Mouse (Mus musculus) cortical plate, adult 2 months (tissue): ENCODE results near the gene Pitpnm1. TPM values are rescaled to one million over a fixed set of nuclear protein-coding genes. Genes with fewer than 3 reads are reported as not detected.

Source experiments
- H3K27ac ChIP-seq: fragments of 200-500 bp; 2 replicates; pipeline ENCODE4 v1.5.1; 2012; ENCODE audit warnings: low read length, control low read depth, inconsistent platforms; ENCODE audit not compliant: insufficient read depth
- H3K4me1 ChIP-seq: fragments of 200-500 bp; 2 replicates; pipeline ENCODE4 v1.6.1; 2011; ENCODE audit warnings: low read length; ENCODE audit not compliant: control insufficient read depth, insufficient read depth
- H3K4me3 ChIP-seq: fragments of 200-500 bp; 2 replicates; pipeline ENCODE4 v1.5.1; 2011; ENCODE audit warnings: mild to moderate bottlenecking, low read length, control low read depth; ENCODE audit not compliant: insufficient read depth
- CTCF ChIP-seq: fragments of 200-500 bp; IDR thresholded peaks from 2 replicates; pipeline ENCODE4 v1.5.1; 2011; ENCODE audit warnings: mild to moderate bottlenecking, control low read depth, low read length; ENCODE audit not compliant: insufficient read depth; ENCODE audit errors: extremely low read depth
- POLR2A ChIP-seq: fragments of 200-500 bp; IDR thresholded peaks from 2 replicates; pipeline ENCODE4 v1.6.1; 2011; ENCODE audit warnings: mild to moderate bottlenecking, low read length, control low read depth; ENCODE audit not compliant: insufficient read depth; ENCODE audit errors: extremely low read depth
- polyA plus RNA-seq: library from polyadenylated mRNA; depleted of rRNA; stranded (reverse); fragments of >200 nt; gene quantifications from 2 replicates; pipeline ENCODE4 v1.2.3, GENCODE M21; 2012; rRNA removed

The Pitpnm1 gene
- polyA plus RNA-seq, 1 experiment = 293 TPM

DNA sequence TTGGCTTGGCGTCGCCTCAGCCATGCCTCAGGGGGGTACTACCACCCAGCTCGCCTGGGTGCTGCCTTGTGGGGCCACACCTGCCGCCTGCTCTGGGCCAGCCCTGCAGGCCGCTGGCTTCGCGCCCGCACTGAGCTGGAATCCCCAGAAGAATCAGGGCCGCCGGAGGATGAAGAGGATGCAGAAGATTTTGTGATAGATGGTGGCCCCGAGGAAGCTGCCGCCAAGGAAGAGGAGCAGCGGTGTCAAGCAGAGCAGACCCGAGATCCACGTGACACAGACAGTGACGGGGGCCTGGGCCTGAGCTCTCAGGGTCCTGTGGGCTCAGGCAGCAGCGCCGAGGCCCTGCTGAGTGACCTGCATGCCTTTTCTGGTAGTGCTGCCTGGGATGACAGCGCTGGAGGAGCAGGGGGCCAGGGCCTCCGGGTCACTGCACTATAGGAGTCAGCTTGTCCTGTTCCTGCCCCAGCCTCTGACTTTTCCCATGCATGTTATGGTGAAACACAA lies 56.3 kb downstream of the Pitpnm1 start:
- no peak for TF ChIP-seq POLR2A
- no peak overlapping the region for H3K27ac ChIP-seq
- no peak overlapping the region for H3K4me3 ChIP-seq
- H3K4me1 ChIP-seq = no peaks in the 10 kb centered on the region

DNA sequence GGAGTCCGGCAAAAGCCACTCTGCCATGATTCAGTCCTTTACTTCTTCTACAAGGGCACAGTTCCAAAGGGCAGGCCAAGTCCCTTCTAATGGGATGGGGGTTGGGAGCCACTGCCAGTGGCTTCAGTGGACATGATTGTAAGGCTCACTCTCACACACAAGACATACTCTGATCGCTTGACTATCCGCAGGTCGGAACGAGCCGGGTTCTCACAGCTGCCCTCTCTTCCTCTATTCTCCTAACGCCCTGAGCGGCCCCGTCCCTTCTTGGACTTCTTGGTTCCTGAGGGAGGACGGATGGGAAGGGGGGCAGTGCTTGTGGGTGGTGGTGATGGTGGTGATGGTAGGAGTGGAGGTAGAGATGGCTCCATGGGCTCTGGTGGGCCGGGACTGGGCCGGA lies 57.0 kb downstream of the Pitpnm1 start:
- no peak for TF ChIP-seq POLR2A
- no peak for TF ChIP-seq CTCF
- Histone ChIP-seq H3K4me3 (no peak overlapping the region), H3K4me1 (no peaks in the 10 kb centered on the region), H3K27ac (no peak overlapping the region)

DNA sequence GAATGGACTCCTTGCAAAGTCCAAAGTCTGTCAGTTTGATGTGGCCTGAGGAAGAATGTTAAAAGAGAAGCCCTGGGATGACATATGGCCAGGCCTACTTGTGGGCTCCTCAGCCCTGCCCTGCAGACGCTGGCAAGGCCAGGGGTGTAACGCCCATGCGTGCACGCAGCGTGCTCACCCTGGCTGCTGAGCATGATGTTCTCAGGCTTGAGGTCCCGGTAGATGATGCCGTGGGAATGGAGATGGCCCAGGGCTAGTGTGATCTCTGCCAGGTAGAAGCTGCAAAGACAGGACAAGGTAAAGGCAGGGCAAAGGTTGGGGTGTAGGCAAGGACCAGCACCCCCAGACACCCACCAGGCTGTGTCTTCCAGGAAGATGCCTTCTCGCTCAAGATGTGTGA lies 59.3 kb downstream of the Pitpnm1 start:
- no peak overlapping the region for H3K27ac ChIP-seq
- TF ChIP-seq POLR2A (no peak), CTCF (no peak)
- peaks cover 4% of the 10 kb centered on the region for H3K4me1 ChIP-seq
- H3K4me3 ChIP-seq = no peak overlapping the region

DNA sequence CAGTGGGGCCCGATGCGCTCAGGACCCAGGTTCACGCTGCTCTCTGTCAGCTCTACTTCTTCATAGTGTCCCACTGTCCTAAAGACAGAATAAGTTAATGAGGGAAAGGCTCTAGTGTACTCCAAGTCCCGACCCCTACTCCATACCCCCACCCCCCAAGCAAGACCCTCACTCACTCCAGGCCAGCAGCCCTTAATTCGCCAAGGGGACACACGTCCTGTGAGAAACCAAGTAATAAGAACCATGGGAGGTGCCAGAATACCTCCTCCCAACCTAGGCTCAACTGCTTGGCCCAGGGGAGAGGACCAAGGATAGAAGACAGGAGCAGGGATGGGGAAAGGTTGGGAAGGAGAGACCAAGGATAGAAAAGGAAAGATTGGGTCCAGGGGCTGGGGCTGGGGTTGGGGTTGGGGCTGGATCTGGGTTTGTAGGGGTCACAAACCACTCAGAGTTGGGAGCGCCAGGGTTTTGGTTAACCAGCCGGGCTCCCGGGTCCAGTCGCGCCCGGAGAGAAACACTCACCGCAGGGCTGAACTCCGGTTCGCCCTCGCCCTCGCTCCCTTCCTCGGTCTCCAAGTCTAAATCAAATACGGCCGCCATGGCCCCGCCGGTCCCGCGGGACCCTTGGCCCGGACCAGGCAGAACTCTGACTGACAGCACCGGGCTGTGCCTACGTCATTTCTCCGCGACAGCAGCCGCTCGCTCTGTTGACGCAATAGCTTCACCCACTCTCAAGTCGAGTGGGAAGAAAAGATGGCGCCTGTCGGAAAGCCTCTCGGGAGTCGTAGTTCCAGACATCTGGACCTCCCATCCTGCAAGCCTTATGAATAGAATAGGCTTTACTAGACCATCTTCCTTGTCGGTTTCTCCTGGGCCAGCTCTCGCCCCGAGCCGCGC lies 63.1 kb downstream of the Pitpnm1 start, which contains the start of gene Rps6kb2:
Gene Rps6kb2 (minus strand): TSS at position 709 of the 897 bp plus-strand sequence.
- H3K4me1 ChIP-seq = peaks cover 4% of the 10 kb centered on the region
- no peak for TF ChIP-seq CTCF
- TF ChIP-seq POLR2A = peak; percentile 65; the same call in 1 of the 2 replicates
- H3K27ac ChIP-seq = peak within 1 kb of the TSS; percentile 64; the same call in 1 of the 2 replicates
- peak within 1 kb of the TSS; percentile 58 for H3K4me3 ChIP-seq

DNA sequence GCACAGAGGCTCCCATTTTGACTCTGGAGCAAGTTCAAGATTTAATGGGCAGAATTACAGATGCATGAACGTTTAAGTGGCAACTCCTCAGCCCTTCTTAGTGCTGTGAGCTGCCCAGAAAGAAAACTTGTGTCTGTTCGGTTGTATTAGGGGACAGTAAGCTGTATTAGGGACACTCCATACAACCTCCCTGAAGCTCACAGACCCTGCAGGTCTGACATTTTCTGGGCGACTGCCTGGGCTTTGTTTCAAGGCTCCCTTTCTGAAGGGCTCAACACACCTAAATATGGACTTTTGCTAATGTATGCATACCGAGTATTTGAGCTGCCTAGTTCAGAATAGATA lies 63.7 kb downstream of the Pitpnm1 start:
- Histone ChIP-seq H3K27ac (peak overlapping the region; percentile 64; the same call in 1 of the 2 replicates), H3K4me1 (peaks cover 4% of the 10 kb centered on the region), H3K4me3 (peak overlapping the region; percentile 58)
- TF ChIP-seq POLR2A (no peak), CTCF (no peak)

Other genes starting within 250 kb of the Pitpnm1 start
- gene Chka, start 248.2 kb upstream of the Pitpnm1 start, polyA plus RNA-seq = 134 and 135 TPM in 2 replicates
- gene Tcirg1, start 192.9 kb upstream of the Pitpnm1 start, polyA plus RNA-seq = 34.4 and 38.4 TPM in 2 replicates
- 274 and 288 TPM in 2 replicates for gene Ndufs8, start 187.2 kb upstream of the Pitpnm1 start, polyA plus RNA-seq
- 6.9 and 8.1 TPM in 2 replicates for gene Aldh3b1, start 170.2 kb upstream of the Pitpnm1 start, polyA plus RNA-seq
- gene Unc93b1, start 164.8 kb upstream of the Pitpnm1 start, polyA plus RNA-seq = 33.5 and 36.5 TPM in 2 replicates
- not detected in 2 replicates for gene Aldh3b3, start 141.4 kb upstream of the Pitpnm1 start, polyA plus RNA-seq
- gene Aldh3b2, start 127.7 kb upstream of the Pitpnm1 start, polyA plus RNA-seq = 2.1 and 2.4 TPM in 2 replicates
- 4.1 and 4.6 TPM in 2 replicates for gene Acy3, start 113.4 kb upstream of the Pitpnm1 start, polyA plus RNA-seq
- not detected in 2 replicates for gene Tbx10, start 107.2 kb upstream of the Pitpnm1 start, polyA plus RNA-seq
- 4.7 and 7.6 TPM in 2 replicates for gene Nudt8, start 99.4 kb upstream of the Pitpnm1 start, polyA plus RNA-seq
- 3.1 and 3.2 TPM in 2 replicates for gene Gm49405, start 99.4 kb upstream of the Pitpnm1 start, polyA plus RNA-seq
- gene Doc2g, start 96.7 kb upstream of the Pitpnm1 start, polyA plus RNA-seq = 9.4 and 11.7 TPM in 2 replicates
- gene Ndufv1, start 87.2 kb upstream of the Pitpnm1 start, polyA plus RNA-seq = 260 and 262 TPM in 2 replicates
- 511 and 557 TPM in 2 replicates for gene Gstp1, start 62.0 kb upstream of the Pitpnm1 start, polyA plus RNA-seq
- 11.7 and 12.9 TPM in 2 replicates for gene Gstp2, start 54.0 kb upstream of the Pitpnm1 start, polyA plus RNA-seq
- gene Gstp3, start 40.4 kb upstream of the Pitpnm1 start, polyA plus RNA-seq = not detected in 2 replicates
- gene Cabp2, start 18.4 kb upstream of the Pitpnm1 start, polyA plus RNA-seq = not detected in 2 replicates
- 44.3 and 47.3 TPM in 2 replicates for gene Cdk2ap2, start 2.8 kb upstream of the Pitpnm1 start, polyA plus RNA-seq
- gene Aip, start 25.9 kb downstream of the Pitpnm1 start, polyA plus RNA-seq = 167 and 180 TPM in 2 replicates
- gene Gpr152, start 39.8 kb downstream of the Pitpnm1 start, polyA plus RNA-seq = 0.04 TPM in 2 replicates
- 0.08 and 0.17 TPM in 2 replicates for gene Cabp4, start 44.0 kb downstream of the Pitpnm1 start, polyA plus RNA-seq
- 207 and 236 TPM in 2 replicates for gene Coro1b, start 48.6 kb downstream of the Pitpnm1 start, polyA plus RNA-seq
- 1.3 and 1.6 TPM in 2 replicates for gene Ptprcap, start 53.6 kb downstream of the Pitpnm1 start, polyA plus RNA-seq
- 79.5 and 91.7 TPM in 2 replicates for gene Rps6kb2, start 63.4 kb downstream of the Pitpnm1 start, polyA plus RNA-seq
- 13.4 and 21.4 TPM in 2 replicates for gene Carns1, start 75.5 kb downstream of the Pitpnm1 start, polyA plus RNA-seq
- gene Tbc1d10c, start 91.3 kb downstream of the Pitpnm1 start, polyA plus RNA-seq = 2.2 and 2.4 TPM in 2 replicates
- gene Ppp1ca, start 92.1 kb downstream of the Pitpnm1 start, polyA plus RNA-seq = 385 and 421 TPM in 2 replicates
- gene Rad9a, start 101.7 kb downstream of the Pitpnm1 start, polyA plus RNA-seq = 17.3 and 18.4 TPM in 2 replicates
- gene Clcf1, start 114.2 kb downstream of the Pitpnm1 start, polyA plus RNA-seq = 2.4 and 2.8 TPM in 2 replicates
- not detected in 2 replicates for gene AC109138.7, start 114.4 kb downstream of the Pitpnm1 start, polyA plus RNA-seq
- 38.9 and 39.7 TPM in 2 replicates for gene Pold4, start 131.9 kb downstream of the Pitpnm1 start, polyA plus RNA-seq
- gene Ssh3, start 169.2 kb downstream of the Pitpnm1 start, polyA plus RNA-seq = 148 and 177 TPM in 2 replicates
- 76.1 and 85.9 TPM in 2 replicates for gene Ankrd13d, start 183.1 kb downstream of the Pitpnm1 start, polyA plus RNA-seq
- gene Grk2, start 206.2 kb downstream of the Pitpnm1 start, polyA plus RNA-seq = 220 and 239 TPM in 2 replicates